Mouse (Mus musculus): Measurements from ENCODE around the gene a. TPM values are rescaled to one million over a fixed set of nuclear protein-coding genes. Genes with fewer than 3 reads are reported as not detected.

The a gene
- total RNA-seq, 1 experiment from 2014 or later = not detected

- ATAC-seq (replicated peaks in 1 of 2; ENCODE audit: insufficient read depth in 1 of 2, low FRiP score in 2 of 2, low TSS enrichment in 1 of 2, low read depth in 1 of 2, poor library complexity in 2 of 2, severe bottlenecking in 2 of 2) = no peak
Measured at GRCm38 (mm10) chr2:155086328-155086727, 295.1 kb downstream of the a start.

DNA sequence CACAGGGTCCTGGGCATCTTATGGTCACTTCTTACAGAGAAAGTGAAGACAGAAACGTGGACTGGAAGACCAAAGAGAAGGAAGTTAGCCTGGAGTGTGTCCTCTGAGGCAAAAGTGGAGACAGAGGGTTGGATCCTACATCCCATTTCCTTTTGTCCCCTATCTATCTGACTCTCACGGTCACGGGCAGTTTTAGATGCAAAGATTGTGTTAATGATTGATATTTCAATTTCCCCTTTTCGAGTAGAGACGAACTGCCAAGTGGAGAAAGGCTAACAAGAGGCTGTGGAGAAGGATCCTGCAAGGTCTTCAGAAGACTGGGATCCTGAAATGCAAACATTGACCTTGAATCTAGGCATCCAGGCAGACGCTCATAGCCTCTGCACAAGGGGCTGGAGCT is 297.1 kb downstream of the a start:
- no peak for ATAC-seq (replicated peaks in 1 of 2; ENCODE audit: insufficient read depth in 1 of 2, low FRiP score in 2 of 2, low TSS enrichment in 1 of 2, low read depth in 1 of 2, poor library complexity in 2 of 2, severe bottlenecking in 2 of 2)

DNA sequence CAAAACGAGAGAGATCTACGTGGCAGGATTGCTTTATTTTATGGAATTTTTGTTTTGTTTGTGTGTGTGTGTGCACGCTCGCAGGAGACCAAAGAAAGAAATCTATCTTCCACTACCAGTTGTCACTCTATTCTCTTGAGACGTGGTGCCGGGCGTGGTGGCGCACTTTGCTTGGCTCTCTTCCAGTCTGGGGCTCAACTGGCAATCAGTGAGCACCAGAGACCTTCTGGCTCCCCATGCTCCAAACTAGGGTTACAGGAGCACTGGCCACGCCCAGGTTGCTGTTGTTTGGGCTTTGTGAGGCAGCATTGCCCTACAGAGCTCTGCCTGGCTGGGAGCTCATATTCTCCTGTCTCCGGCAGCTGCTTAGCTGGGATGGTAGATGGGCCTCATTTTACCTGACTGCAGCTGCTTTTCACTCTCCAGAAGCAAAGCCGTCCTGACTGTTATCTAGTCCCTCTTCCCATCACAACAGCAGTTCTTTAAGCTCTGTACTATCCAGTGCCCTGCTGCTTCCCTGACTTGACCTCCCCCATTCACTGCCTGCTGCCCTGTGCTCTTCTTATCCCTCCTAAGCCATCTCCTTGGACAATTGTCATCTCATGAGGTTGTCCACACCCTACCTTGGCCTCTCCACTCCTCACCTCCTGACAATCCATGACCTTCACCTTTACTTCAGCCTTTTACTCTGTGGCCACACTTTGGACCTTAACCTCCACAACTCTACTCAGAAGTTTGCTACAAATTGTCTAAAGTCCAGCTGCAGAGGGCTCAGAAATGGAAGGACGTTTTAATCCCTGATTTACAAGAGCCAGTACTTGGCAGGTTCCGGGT is 299.9 kb downstream of the a start:
- peak; percentile 32 to 58; a peak in 2 of 4 replicates for ATAC-seq (replicated peaks in 1 of 2; ENCODE audit: insufficient read depth in 1 of 2, low FRiP score in 2 of 2, low TSS enrichment in 1 of 2, low read depth in 1 of 2, poor library complexity in 2 of 2, severe bottlenecking in 2 of 2)

GRCm38 (mm10) chr2:155091743-155092075 is 300.5 kb downstream of the a start:
- ATAC-seq (replicated peaks in 1 of 2; ENCODE audit: insufficient read depth in 1 of 2, low FRiP score in 2 of 2, low TSS enrichment in 1 of 2, low read depth in 1 of 2, poor library complexity in 2 of 2, severe bottlenecking in 2 of 2) = no peak

GRCm38 (mm10) chr2:155093418-155093817 is 302.2 kb downstream of the a start:
- no peak for ATAC-seq (replicated peaks in 1 of 2; ENCODE audit: insufficient read depth in 1 of 2, low FRiP score in 2 of 2, low TSS enrichment in 1 of 2, low read depth in 1 of 2, poor library complexity in 2 of 2, severe bottlenecking in 2 of 2)

DNA sequence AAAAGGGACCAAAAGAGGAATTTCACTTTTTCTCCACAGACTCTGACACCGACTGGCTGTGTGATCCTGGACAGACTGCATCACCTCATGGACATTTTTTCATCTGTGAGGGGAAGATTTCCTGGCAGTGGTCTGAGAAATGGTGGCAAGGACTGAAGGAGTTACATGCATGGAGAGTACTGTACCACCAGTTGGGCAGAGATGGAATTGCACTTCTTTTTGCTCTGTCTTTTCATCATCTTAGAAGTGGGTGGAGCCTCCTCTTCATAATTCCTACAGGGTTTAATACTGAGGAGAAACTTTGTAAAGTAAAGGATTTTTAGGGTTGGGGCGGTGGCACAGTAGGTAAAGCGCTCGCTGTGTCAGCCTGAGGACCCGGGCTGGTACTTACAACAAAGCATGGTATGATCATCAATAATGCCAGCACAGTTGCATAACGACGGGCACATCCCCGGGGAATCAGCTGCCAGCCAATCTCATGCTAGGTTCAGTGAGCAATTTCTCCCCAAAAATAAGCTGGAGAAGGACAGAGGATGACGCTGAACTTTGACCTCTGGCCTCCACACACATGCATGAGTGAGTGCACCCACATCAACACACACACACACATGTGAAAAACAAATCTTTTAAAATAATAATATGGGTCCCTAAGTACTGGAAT is 307.6 kb downstream of the a start:
- peak; percentile 42 to 51; a peak in 1 of 4 replicates for ATAC-seq (replicated peaks in 1 of 2; ENCODE audit: insufficient read depth in 1 of 2, low FRiP score in 2 of 2, low TSS enrichment in 1 of 2, low read depth in 1 of 2, poor library complexity in 2 of 2, severe bottlenecking in 2 of 2)

GRCm38 (mm10) chr2:155099421-155099820 is 308.2 kb downstream of the a start:
- no peak for ATAC-seq (replicated peaks in 1 of 2; ENCODE audit: insufficient read depth in 1 of 2, low FRiP score in 2 of 2, low TSS enrichment in 1 of 2, low read depth in 1 of 2, poor library complexity in 2 of 2, severe bottlenecking in 2 of 2)

GRCm38 (mm10) chr2:155099994-155100795 is 309.0 kb downstream of the a start:
- no peak for ATAC-seq (replicated peaks in 1 of 2; ENCODE audit: insufficient read depth in 1 of 2, low FRiP score in 2 of 2, low TSS enrichment in 1 of 2, low read depth in 1 of 2, poor library complexity in 2 of 2, severe bottlenecking in 2 of 2)

Other genes with a start within 250 kb of the a start
- gene 1700003F12Rik, start 244.3 kb upstream of the a start, total RNA-seq (2017) = not detected in 2 replicates
- not detected in 2 replicates for gene Actl10, start 239.6 kb upstream of the a start, total RNA-seq (2017)
- gene Necab3, start 232.5 kb upstream of the a start, total RNA-seq (2017) = 1.2 and 2.6 TPM in 2 replicates
- gene E2f1, start 221.5 kb upstream of the a start, total RNA-seq (2017) = 7.3 and 9.9 TPM in 2 replicates
- gene Pxmp4, start 187.7 kb upstream of the a start, total RNA-seq (2017) = 12.6 and 17.2 TPM in 2 replicates
- gene Zfp341, start 178.1 kb upstream of the a start, total RNA-seq (2017) = 0.69 and 1.9 TPM in 2 replicates
- not detected in 2 replicates for gene 4930519P11Rik, start 178.0 kb upstream of the a start, total RNA-seq (2017)
- 98.4 and 114 TPM in 2 replicates for gene Chmp4b, start 139.7 kb upstream of the a start, total RNA-seq (2017)
- gene Gm14214, start 21.4 kb upstream of the a start, total RNA-seq (2017) = not detected in 2 replicates
- 180 and 207 TPM in 2 replicates for gene Raly, start 306 bp upstream of the a start, total RNA-seq (2017)
- gene Eif2s2, start 101.5 kb downstream of the a start, total RNA-seq (2017) = 167 and 192 TPM in 2 replicates
- not detected in 2 replicates for gene Gm14226, start 226.9 kb downstream of the a start, total RNA-seq (2017)